Mouse (Mus musculus) brain, embryonic 14.5 days (tissue): ENCODE measurements at regions not wholly inside any gene's neighbourhood (a gene's known extent, or its start where the extent isn't known, plus 50 kb on each side); places are given as distances from the start of the nearest gene placed in this dataset.
A peak's percentile ranks its signal among the peaks of the same experiment; 100 is the strongest.
"Not testable (repeated sequence)": the region's sequence is repeated elsewhere in the genome, so short reads cannot be mapped to it uniquely, and the experiment has no call there.

Experiments used
- DNase-seq: peaks from one replicate; pipeline ENCODE4 v3.0.0-alpha.2; 2011; ENCODE audit warnings: low read depth
- CTCF ChIP-seq: fragments of 200-500 bp; IDR thresholded peaks from 2 replicates; pipeline ENCODE4 v1.5.1; 2012; ENCODE audit warnings: inconsistent platforms, mild to moderate bottlenecking, moderate library complexity, borderline replicate concordance; ENCODE audit not compliant: insufficient read depth, insufficient read length; ENCODE audit errors: extremely low read depth
- POLR2A ChIP-seq: fragments of 200-500 bp; IDR thresholded peaks from 2 replicates; pipeline ENCODE4 v1.6.1; 2012; ENCODE audit warnings: mild to moderate bottlenecking, inconsistent platforms, borderline replicate concordance; ENCODE audit not compliant: poor library complexity, insufficient read depth, insufficient read length, severe bottlenecking; ENCODE audit errors: extremely low read depth

GRCm38 (mm10) chr12:47243623-47244514 is 425.1 kb upstream of the Nova1 start:
- TF ChIP-seq POLR2A (no peak), CTCF (no peak)
- DNase-seq, result no peak

GRCm38 (mm10) chr12:47220016-47220415 is 401.3 kb upstream of the Nova1 start:
- TF ChIP-seq POLR2A, result no peak
- no peak for TF ChIP-seq CTCF
- peak; percentile 56 for DNase-seq

- peak; percentile 15 for DNase-seq
- no peak for TF ChIP-seq CTCF
- no peak for TF ChIP-seq POLR2A
Observed at GRCm38 (mm10) chr12:47219340-47219739, 400.6 kb upstream of the Nova1 start.

GRCm38 (mm10) chr12:47211417-47212104 is 392.8 kb upstream of the Nova1 start:
- TF ChIP-seq CTCF (no peak), POLR2A (no peak)
- DNase-seq, result no peak

GRCm38 (mm10) chr12:47202936-47203335 is 384.2 kb upstream of the Nova1 start:
- peak; percentile 5 for DNase-seq

GRCm38 (mm10) chr12:47198609-47199008 is 379.9 kb upstream of the Nova1 start:
- no peak for TF ChIP-seq POLR2A
- no peak for TF ChIP-seq CTCF
- no peak for DNase-seq

More at GRCm38 (mm10) chr12:47202936-47203335, 384.2 kb upstream of the Nova1 start:
- TF ChIP-seq CTCF (no peak), POLR2A (no peak)

- DNase-seq, result peak; percentile 77
- TF ChIP-seq CTCF (no peak), POLR2A (no peak)
Observed at GRCm38 (mm10) chr12:47164736-47165135, 346.0 kb upstream of the Nova1 start.

- DNase-seq, result peak; percentile 95
- TF ChIP-seq POLR2A (no peak), CTCF (no peak)
Observed at GRCm38 (mm10) chr12:47164031-47164717, 345.4 kb upstream of the Nova1 start.

- peak; percentile 91 for DNase-seq
Observed at GRCm38 (mm10) chr12:47163171-47163570, 344.4 kb upstream of the Nova1 start.

GRCm38 (mm10) chr12:47162624-47163151 is 344.0 kb upstream of the Nova1 start:
- TF ChIP-seq POLR2A (no peak), CTCF (no peak)
- peak; percentile 81 for DNase-seq

More at GRCm38 (mm10) chr12:47163171-47163570, 344.4 kb upstream of the Nova1 start:
- TF ChIP-seq CTCF (no peak), POLR2A (no peak)

GRCm38 (mm10) chr12:47160626-47161025 is 341.9 kb upstream of the Nova1 start:
- DNase-seq, result peak; percentile 68
- no peak for TF ChIP-seq POLR2A
- TF ChIP-seq CTCF, result no peak

GRCm38 (mm10) chr12:47155916-47156315 is 337.2 kb upstream of the Nova1 start:
- not testable (repeated sequence) for DNase-seq
